Mouse (Mus musculus) thymus, postnatal 4 days (tissue): ENCODE measurements at regions not wholly inside any gene's neighbourhood (a gene's known extent, or its start where the extent isn't known, plus 50 kb on each side); places are given as distances from the start of the nearest gene placed in this dataset.
A peak's percentile ranks its signal among the peaks of the same experiment; 100 is the strongest.

Source experiments
- DNase-seq: peaks from one replicate; pipeline ENCODE4 v3.0.0; 2021

- no peak for DNase-seq
These were observed 110.7 kb upstream of the Mpp6 start for GRCm38 (mm10) chr6:49999365-49999764.

GRCm38 (mm10) chr6:50008074-50008473, 102.0 kb upstream of the Mpp6 start:
- peak; percentile 18 for DNase-seq

GRCm38 (mm10) chr6:50008869-50009268, 101.2 kb upstream of the Mpp6 start:
- no peak for DNase-seq

GRCm38 (mm10) chr6:50009339-50009738, 100.7 kb upstream of the Mpp6 start:
- peak; percentile 78 for DNase-seq

GRCm38 (mm10) chr6:50009856-50010255, 100.2 kb upstream of the Mpp6 start:
- DNase-seq: no peak

GRCm38 (mm10) chr6:50011071-50011470, 99.0 kb upstream of the Mpp6 start:
- DNase-seq: peak; percentile 52

GRCm38 (mm10) chr6:50011746-50012453, 98.1 kb upstream of the Mpp6 start:
- no peak for DNase-seq

GRCm38 (mm10) chr6:50013067-50013466, 97.0 kb upstream of the Mpp6 start:
- no peak for DNase-seq

GRCm38 (mm10) chr6:50013842-50014241, 96.2 kb upstream of the Mpp6 start:
- DNase-seq: no peak

GRCm38 (mm10) chr6:50027981-50028380, 82.1 kb upstream of the Mpp6 start:
- DNase-seq: no peak

GRCm38 (mm10) chr6:50029895-50030515, 80.0 kb upstream of the Mpp6 start:
- peak; percentile 28 for DNase-seq

- DNase-seq: no peak
These were observed 78.7 kb upstream of the Mpp6 start for GRCm38 (mm10) chr6:50031356-50031755.

- no peak for DNase-seq
These were observed 77.0 kb upstream of the Mpp6 start for GRCm38 (mm10) chr6:50032894-50033595.

- DNase-seq: no peak
These were observed 72.4 kb upstream of the Mpp6 start for GRCm38 (mm10) chr6:50037614-50038013.

- DNase-seq: no peak
These were observed 71.7 kb upstream of the Mpp6 start for GRCm38 (mm10) chr6:50038369-50038768.

GRCm38 (mm10) chr6:50041044-50041443, 69.0 kb upstream of the Mpp6 start:
- DNase-seq: no peak

GRCm38 (mm10) chr6:50042127-50042526, 67.9 kb upstream of the Mpp6 start:
- no peak for DNase-seq

- DNase-seq: no peak
These were observed 65.9 kb upstream of the Mpp6 start for GRCm38 (mm10) chr6:50044165-50044564.

GRCm38 (mm10) chr6:50046721-50047120, 63.3 kb upstream of the Mpp6 start:
- DNase-seq: no peak

GRCm38 (mm10) chr6:50052416-50052815, 57.6 kb upstream of the Mpp6 start:
- DNase-seq: no peak

GRCm38 (mm10) chr6:50053086-50053485, 57.0 kb upstream of the Mpp6 start:
- no peak for DNase-seq

GRCm38 (mm10) chr6:50054233-50054632, 55.8 kb upstream of the Mpp6 start:
- DNase-seq: no peak

GRCm38 (mm10) chr6:50058596-50058995, 51.4 kb upstream of the Mpp6 start:
- DNase-seq: no peak

- no peak for DNase-seq
These were observed 50.1 kb upstream of the Mpp6 start for GRCm38 (mm10) chr6:50059917-50060316.
